Mouse (Mus musculus) embryonic facial prominence, embryonic 14.5 days (tissue): Measurements from ENCODE around the gene Gpnmb. TPM values are rescaled to one million over a fixed set of nuclear protein-coding genes. Genes with fewer than 3 reads are reported as not detected.

ENCODE experiments used
- ATAC-seq: fragments of 200-750 bp; cut with Nextera tagmentation; 2 replicates; pipeline ENCODE4 v1.8.0; 2017; ENCODE audit warnings: low read depth, moderate number of reproducible peaks, moderate TSS enrichment
- DNase-seq: peaks from one replicate; pipeline ENCODE4 v3.0.0-alpha.2; 2015; ENCODE audit warnings: low spot score
- H3K27ac ChIP-seq: fragments of 300-500 bp; sonication (generic); replicated peaks from 2 replicates; pipeline ENCODE4 v1.5.1; 2014; ENCODE audit warnings: low read depth, mild to moderate bottlenecking, low read length, moderate library complexity
- H3K27me3 ChIP-seq: fragments of 300-500 bp; sonication (generic); replicated peaks from 2 replicates; pipeline ENCODE4 v1.6.1; 2014; ENCODE audit warnings: low read length; ENCODE audit not compliant: control insufficient read depth, insufficient read depth
- H3K36me3 ChIP-seq: fragments of 300-500 bp; sonication (generic); 2 replicates; pipeline ENCODE4 v1.6.1; 2014; ENCODE audit warnings: low read length, mixed read lengths; ENCODE audit not compliant: control insufficient read depth, insufficient read depth
- H3K4me1 ChIP-seq: fragments of 300-500 bp; sonication (generic); 2 replicates; pipeline ENCODE4 v1.6.1; 2014; ENCODE audit warnings: antibody characterized with exemption, low read length; ENCODE audit not compliant: control insufficient read depth, insufficient read depth
- H3K4me2 ChIP-seq: fragments of 300-500 bp; sonication (generic); 2 replicates; pipeline ENCODE4 v1.6.1; 2014; ENCODE audit warnings: low read depth, mild to moderate bottlenecking, low read length, moderate library complexity, mixed read lengths
- H3K4me3 ChIP-seq: fragments of 300-500 bp; sonication (generic); 2 replicates; pipeline ENCODE4 v1.5.1; 2014; ENCODE audit warnings: low read depth, mild to moderate bottlenecking, low read length
- H3K9ac ChIP-seq: fragments of 300-500 bp; sonication (generic); 2 replicates; pipeline ENCODE4 v1.6.1; 2014; ENCODE audit warnings: low read depth, mild to moderate bottlenecking, low read length, moderate library complexity, mixed read lengths
- H3K9me3 ChIP-seq: fragments of 300-500 bp; sonication (generic); 2 replicates; pipeline ENCODE4 v1.6.1; 2016; ENCODE audit warnings: low read length; ENCODE audit not compliant: control insufficient read depth
- WGBS: fragments of 180-500 bp; shearing (Covaris S2); extraction: QIAGEN DNeasy Blood & Tissue Kit; methylation state at CpG from one replicate; pipeline ENCODE4 v1.1.7; 2014; 5-methylcytosine and 5-hydroxymethylcytosine counted together
- polyA plus RNA-seq: library from polyadenylated mRNA; unstranded; fragments of >200 nt; fragmentation: Nextera tagmentation; extraction: Ambion mirVana; gene quantifications from 2 replicates; pipeline ENCODE4 v1.2.1, GENCODE M21; 2014

Gene Gpnmb
- polyA plus RNA-seq, 1 experiment from 2014 or later = 1.6 TPM

DNA sequence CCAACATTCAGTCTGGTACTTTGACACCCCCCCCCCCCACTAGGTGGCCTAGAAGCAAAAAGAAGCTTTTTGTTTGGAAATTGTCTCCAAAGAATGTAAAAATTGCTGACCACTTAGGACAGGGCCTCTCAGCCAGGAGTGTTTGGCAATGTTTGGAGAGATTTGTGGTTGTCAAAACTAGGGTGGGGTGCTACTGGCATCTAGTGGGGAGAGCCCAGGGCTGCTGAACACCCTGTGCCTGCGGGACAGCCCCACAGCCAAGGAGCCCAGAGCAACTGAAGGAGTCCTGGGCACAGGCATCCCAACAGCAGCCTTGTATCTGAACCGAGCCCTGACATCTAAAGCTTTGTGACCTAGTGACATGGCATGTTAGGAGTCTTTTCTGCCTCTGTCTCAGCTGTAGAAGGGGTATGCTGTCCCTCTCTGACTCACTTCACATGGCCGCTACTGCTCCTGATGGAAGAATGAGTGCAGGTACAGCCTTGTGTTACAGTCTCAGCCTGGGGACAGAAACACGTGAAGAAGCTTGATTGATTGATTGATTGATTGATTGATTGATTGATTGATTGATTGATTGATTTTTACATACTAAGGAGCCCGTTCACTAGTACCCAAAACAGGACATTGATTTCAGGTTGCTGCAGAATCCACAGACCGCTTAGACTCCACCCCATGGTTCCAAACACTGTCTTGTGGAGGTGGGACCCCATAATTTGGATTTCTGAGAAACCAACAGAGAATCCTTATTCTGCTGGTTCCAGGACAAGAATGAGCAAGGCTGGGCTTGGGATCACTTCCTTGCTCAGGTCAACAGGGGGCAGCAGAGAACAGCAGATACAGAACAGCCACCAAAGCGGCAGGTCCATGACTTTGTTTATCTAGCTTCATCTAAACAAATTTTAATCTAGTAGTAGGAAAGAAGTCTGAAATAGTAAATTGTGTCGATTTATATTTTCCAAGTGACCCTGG lies 21.0 kb downstream of the Gpnmb start:
- Histone ChIP-seq H3K27me3 (no peaks in the 10 kb centered on the region), H3K36me3 (no peaks in the 10 kb centered on the region), H3K4me1 (no peaks in the 10 kb centered on the region), H3K9me3 (no peaks in the 10 kb centered on the region), H3K4me3 (no peak overlapping the region), H3K9ac (no peak overlapping the region), H3K4me2 (no peak overlapping the region), H3K27ac (no peak overlapping the region)
- WGBS = 36% methylated on average over 8 of the region's 8 CpGs
- ATAC-seq (no peak), DNase-seq (peak; percentile 82)

DNA sequence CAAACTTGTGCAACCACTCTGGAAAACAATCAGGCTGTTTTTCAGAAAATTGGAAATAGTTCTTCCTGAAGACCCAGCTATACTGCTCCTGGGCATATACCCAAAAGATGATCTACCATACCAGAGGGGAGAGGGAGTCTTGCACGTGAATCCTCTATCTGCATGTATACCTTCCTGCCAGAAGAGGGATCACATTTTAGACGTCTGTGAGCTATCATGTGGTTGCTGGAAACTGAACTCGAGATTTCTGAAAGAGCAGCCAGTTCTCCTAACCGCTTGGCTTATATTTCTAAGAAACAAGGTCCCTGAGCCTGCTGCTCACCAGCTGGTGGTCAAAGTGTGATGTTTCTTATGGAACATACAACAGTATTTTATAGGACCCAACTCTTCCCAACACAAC lies 32.0 kb downstream of the Gpnmb start:
- no peaks in the 10 kb centered on the region for H3K27me3 ChIP-seq
- no peak overlapping the region for H3K27ac ChIP-seq
- no peaks in the 10 kb centered on the region for H3K36me3 ChIP-seq
- H3K4me2 ChIP-seq = no peak overlapping the region
- ATAC-seq (no peak), DNase-seq (no peak)
- 34% methylated on average over 3 of the region's 4 CpGs for WGBS
- H3K4me1 ChIP-seq = no peaks in the 10 kb centered on the region
- no peak overlapping the region for H3K4me3 ChIP-seq
- H3K9me3 ChIP-seq = no peaks in the 10 kb centered on the region
- no peak overlapping the region for H3K9ac ChIP-seq

DNA sequence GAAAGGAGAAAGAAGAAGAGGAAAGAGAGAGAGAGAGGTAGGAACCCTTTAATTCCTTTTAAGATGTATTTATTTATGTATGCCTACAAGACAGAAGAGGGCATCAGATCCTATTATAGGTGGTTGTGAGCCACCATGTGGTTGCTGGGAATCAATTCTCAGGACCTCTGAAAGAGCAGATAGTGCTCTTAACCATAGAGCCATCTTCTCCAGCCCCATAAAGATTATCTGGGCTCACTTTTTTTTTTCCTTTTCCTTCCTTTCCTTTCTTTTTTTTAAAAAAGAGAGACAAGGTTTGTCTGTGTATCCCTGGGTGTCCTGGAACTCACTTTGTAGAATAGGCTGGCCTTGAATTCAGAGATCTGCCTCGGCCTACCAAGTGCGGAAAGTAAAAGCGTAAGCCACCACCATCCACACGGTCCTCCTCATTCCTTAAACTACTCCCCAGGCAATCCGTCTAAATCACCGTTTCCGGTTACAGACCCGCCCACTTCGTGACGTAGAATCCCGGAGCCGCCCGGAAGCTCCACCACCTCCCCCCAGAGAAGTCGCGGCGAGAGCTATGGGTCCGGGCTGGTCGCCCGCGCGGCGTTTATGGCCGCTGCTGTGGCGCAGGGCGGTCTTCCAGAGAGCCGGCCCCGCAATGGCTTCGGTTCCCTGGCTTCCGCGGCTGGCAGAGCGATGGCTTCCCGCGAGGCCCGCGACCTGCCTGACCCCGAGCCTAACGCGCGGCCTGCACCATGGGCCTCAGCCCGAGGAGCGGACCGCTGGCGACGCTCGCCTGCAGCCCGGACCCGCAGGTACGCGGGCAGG lies 37.2 kb downstream of the Gpnmb start, which contains the start of gene Malsu1:
TSS of gene Malsu1 (plus strand) at position 492 of the 813 bp plus-strand sequence.
- H3K4me2 ChIP-seq = peak within 1 kb of the TSS; percentile 73
- H3K9ac ChIP-seq = peak within 1 kb of the TSS; percentile 96
- peaks cover 5% of the 10 kb centered on the region; the same call in 1 of the 2 replicates for H3K36me3 ChIP-seq
- peak; percentile 96 for DNase-seq
- H3K4me3 ChIP-seq = peak within 1 kb of the TSS; percentile 98
- WGBS = under 1% methylated on average over 28 of the region's 49 CpGs
- no peaks in the 10 kb centered on the region for H3K27me3 ChIP-seq
- peak; percentile 98 for ATAC-seq
- peaks cover 12% of the 10 kb centered on the region for H3K4me1 ChIP-seq
- H3K27ac ChIP-seq = peak within 1 kb of the TSS; percentile 84
- H3K9me3 ChIP-seq = no peaks in the 10 kb centered on the region

DNA sequence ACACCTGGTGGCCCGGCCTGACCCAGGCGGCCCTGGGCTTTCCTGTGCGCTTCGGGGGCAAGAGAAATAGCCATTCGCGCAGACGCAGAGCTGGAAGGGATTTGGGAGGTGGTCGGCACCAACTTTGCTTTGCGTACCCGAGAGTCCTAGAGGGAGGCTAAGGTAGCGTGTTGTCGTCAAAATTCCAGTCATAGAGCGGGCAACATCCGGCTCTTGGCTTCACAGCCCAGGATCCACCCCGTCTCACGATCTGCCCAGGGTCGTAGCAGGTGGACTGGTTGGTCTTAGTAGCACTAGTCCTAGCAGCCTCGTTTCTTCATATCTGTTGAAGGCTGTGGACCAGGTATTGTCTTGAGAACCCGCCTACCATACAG lies 37.8 kb downstream of the Gpnmb start:
- peak overlapping the region; percentile 73 for H3K4me2 ChIP-seq
- under 1% methylated on average over 17 of the region's 19 CpGs for WGBS
- H3K9me3 ChIP-seq = no peaks in the 10 kb centered on the region
- peak overlapping the region; percentile 98 for H3K4me3 ChIP-seq
- H3K36me3 ChIP-seq = peaks cover 5% of the 10 kb centered on the region; the same call in 1 of the 2 replicates
- ATAC-seq (peak; percentile 45), DNase-seq (no peak)
- no peaks in the 10 kb centered on the region for H3K27me3 ChIP-seq
- H3K4me1 ChIP-seq = peaks cover 12% of the 10 kb centered on the region
- H3K9ac ChIP-seq = peak overlapping the region; percentile 96
- H3K27ac ChIP-seq = peak overlapping the region; percentile 84

DNA sequence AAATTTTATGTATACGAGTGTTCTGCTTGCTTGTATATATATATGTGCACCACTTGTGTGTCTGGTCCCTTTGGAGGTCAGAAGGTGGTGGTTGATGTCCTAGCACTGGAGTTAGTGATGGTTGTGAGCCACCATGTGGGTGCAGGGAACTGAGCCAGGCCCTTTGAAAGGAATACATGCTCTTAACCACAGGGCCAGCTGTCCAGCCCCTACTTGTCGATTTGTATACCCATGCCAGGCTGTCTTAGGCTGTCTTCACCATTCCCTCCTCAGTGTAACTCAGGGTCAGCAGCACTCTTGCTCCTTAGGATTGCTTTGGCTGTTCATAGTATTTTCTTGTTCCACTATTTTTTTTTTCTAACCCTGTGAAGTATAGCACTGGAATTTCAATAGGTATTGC lies 41.5 kb downstream of the Gpnmb start:
- Histone ChIP-seq H3K9ac (no peak overlapping the region), H3K9me3 (no peaks in the 10 kb centered on the region), H3K4me1 (peaks cover 12% of the 10 kb centered on the region), H3K27ac (no peak overlapping the region), H3K4me2 (no peak overlapping the region), H3K36me3 (peaks cover 11% of the 10 kb centered on the region; the same call in 1 of the 2 replicates), H3K4me3 (no peak overlapping the region), H3K27me3 (no peaks in the 10 kb centered on the region)
- 85% methylated on average over 2 of the region's 2 CpGs for WGBS
- no peak for DNase-seq
- ATAC-seq = no peak

DNA sequence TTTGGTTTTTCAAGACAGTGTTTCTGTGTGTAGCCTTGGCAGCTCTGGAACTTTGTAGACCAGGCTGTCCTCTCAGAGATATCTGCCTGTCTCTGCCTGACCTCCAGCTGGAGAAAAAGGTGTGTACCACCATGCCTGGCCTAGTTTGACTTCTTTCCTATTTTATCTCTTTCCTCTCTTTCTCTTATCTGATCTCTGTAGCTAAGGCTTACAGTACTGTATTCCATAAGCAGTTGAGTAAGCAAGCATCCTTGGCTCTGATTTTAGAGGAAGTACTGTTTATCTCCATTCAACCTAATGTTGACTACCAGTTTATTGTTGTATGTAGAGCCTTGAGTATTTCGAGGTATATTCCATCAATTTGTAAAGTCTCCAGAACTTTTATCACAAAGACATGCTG lies 43.0 kb downstream of the Gpnmb start:
- 88% methylated on average over 1 of the region's 1 CpGs for WGBS
- Histone ChIP-seq H3K36me3 (peaks cover 25% of the 10 kb centered on the region), H3K9me3 (no peaks in the 10 kb centered on the region), H3K27ac (no peak overlapping the region), H3K4me1 (peaks cover 12% of the 10 kb centered on the region), H3K9ac (no peak overlapping the region), H3K27me3 (no peaks in the 10 kb centered on the region), H3K4me2 (no peak overlapping the region), H3K4me3 (no peak overlapping the region)
- ATAC-seq (no peak), DNase-seq (no peak)

DNA sequence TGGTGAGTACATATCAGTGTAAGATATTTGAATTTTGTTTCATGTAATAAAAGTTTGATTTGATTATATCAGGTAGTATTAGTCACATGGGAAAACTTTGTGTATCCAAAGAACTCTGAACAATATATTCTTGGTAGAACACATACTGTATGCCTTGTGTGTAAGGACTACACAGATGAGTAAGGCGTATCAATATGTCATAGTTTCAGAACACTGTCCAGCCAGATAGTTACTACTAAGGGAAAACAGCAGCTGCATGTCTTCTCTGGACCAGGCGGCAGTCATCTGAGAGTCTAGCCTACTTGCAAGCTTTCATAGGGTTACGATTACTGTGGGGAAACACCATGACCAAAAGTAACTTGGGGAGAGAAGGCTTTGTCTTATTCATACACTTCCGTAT lies 46.7 kb downstream of the Gpnmb start:
- ATAC-seq (no peak), DNase-seq (no peak)
- Histone ChIP-seq H3K4me2 (no peak overlapping the region), H3K4me3 (no peak overlapping the region), H3K9me3 (no peaks in the 10 kb centered on the region), H3K4me1 (no peaks in the 10 kb centered on the region), H3K36me3 (peaks cover 51% of the 10 kb centered on the region), H3K9ac (no peak overlapping the region), H3K27me3 (no peaks in the 10 kb centered on the region), H3K27ac (no peak overlapping the region)
- 92% methylated on average over 4 of the region's 4 CpGs for WGBS

DNA sequence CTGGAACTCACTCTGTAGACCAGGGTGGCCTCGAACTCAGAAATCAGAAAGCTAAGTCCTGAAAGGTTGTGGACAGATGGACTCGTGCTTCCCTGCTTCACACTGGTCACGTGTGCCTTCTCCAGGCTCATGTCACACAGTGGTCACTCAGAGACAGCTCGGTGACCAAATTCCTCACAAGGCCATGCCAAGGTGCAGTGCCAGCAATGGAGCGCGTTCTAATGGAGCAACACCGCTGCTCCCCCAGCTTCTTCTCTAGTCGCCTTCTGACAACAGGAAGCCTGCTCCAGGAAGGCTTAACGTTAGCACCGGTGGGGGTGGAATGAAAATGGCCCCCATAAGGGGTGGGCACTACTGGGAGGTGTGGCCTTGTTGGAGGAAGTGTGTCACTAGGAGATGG lies 58.6 kb downstream of the Gpnmb start:
- H3K27ac ChIP-seq = no peak overlapping the region
- WGBS = 91% methylated on average over 10 of the region's 10 CpGs
- ATAC-seq = no peak
- H3K4me1 ChIP-seq = peaks cover 19% of the 10 kb centered on the region
- no peaks in the 10 kb centered on the region for H3K9me3 ChIP-seq
- peaks cover 85% of the 10 kb centered on the region for H3K36me3 ChIP-seq
- no peak overlapping the region for H3K9ac ChIP-seq
- no peak for DNase-seq
- H3K27me3 ChIP-seq = no peaks in the 10 kb centered on the region
- H3K4me3 ChIP-seq = no peak overlapping the region
- H3K4me2 ChIP-seq = no peak overlapping the region
